Mouse (Mus musculus): ENCODE data around the gene Pax5.

DNA sequence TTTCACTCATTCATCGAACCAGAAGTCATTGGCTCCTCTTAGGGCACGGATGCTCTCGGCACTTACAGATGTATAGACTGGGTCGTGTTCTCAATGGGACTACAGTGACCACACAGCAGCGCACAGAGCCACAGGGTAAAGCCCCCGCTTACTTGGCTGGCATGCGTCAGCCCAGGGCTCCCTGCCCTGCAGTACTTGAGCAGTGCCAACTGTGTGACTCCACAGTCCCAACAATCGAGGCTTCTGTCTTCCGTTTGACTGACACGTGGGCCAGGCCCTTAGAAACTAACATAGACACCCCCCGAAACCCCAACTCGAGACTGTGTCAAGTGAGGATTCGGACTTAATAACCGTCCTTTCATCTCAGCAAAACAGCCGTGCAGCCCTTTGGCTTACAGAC lies 15.9 kb downstream of the Pax5 start:
- no peak for TF ChIP-seq CTCF (IDR thresholded peaks at IDR 0.05; ENCODE audit: control insufficient read depth, insufficient read depth, insufficient read length)
- TF ChIP-seq MYOG (IDR thresholded peaks at IDR 0.05; ENCODE audit: control insufficient read depth, extremely low read depth, insufficient read length), result no peak
- no peak for TF ChIP-seq USF1 (IDR thresholded peaks at IDR 0.05; ENCODE audit: low read depth)
- TF ChIP-seq MYOD1 (IDR thresholded peaks at IDR 0.05; ENCODE audit: control insufficient read depth, insufficient read length, low read depth), result no peak
- no peak for TF ChIP-seq FOSL1 (IDR thresholded peaks at IDR 0.05; ENCODE audit: insufficient read depth, low read length, poor library complexity, severe bottlenecking)
- no peak for TF ChIP-seq MAX (IDR thresholded peaks at IDR 0.05)
